Mouse (Mus musculus) forebrain, embryonic 15.5 days (tissue): ENCODE measurements around the gene Pld3. TPM values are rescaled to one million over a fixed set of nuclear protein-coding genes. Genes with fewer than 3 reads are reported as not detected.

Source experiments
- ATAC-seq: fragments of 200-750 bp; cut with Nextera tagmentation; replicated peaks from 2 replicates; pipeline ENCODE4 v1.8.0; 2017; ENCODE audit warnings: mild to moderate bottlenecking, moderate TSS enrichment, moderate library complexity
- H3K27ac ChIP-seq: fragments of 300-500 bp; sonication (generic); replicated peaks from 2 replicates; pipeline ENCODE4 v1.5.1; 2015; ENCODE audit warnings: mild to moderate bottlenecking, inconsistent platforms
- H3K27me3 ChIP-seq: fragments of 300-500 bp; sonication (generic); 2 replicates; pipeline ENCODE4 v1.6.1; 2015; ENCODE audit warnings: inconsistent platforms
- H3K36me3 ChIP-seq: fragments of 300-500 bp; sonication (generic); 2 replicates; pipeline ENCODE4 v1.6.1; 2015; ENCODE audit warnings: mild to moderate bottlenecking, inconsistent platforms
- H3K4me1 ChIP-seq: fragments of 300-500 bp; sonication (generic); 2 replicates; pipeline ENCODE4 v1.6.1; 2015; ENCODE audit warnings: inconsistent platforms
- H3K4me2 ChIP-seq: fragments of 300-500 bp; sonication (generic); replicated peaks from 2 replicates; pipeline ENCODE4 v1.6.1; 2015; ENCODE audit warnings: mild to moderate bottlenecking, inconsistent platforms
- H3K4me3 ChIP-seq: fragments of 300-500 bp; sonication (generic); 2 replicates; pipeline ENCODE4 v1.5.1; 2015; ENCODE audit warnings: mild to moderate bottlenecking, inconsistent platforms
- H3K9ac ChIP-seq: fragments of 300-500 bp; sonication (generic); replicated peaks from 2 replicates; pipeline ENCODE4 v1.6.1; 2015; ENCODE audit warnings: mild to moderate bottlenecking, inconsistent platforms
- H3K9me3 ChIP-seq: fragments of 300-500 bp; sonication (generic); 2 replicates; pipeline ENCODE4 v1.6.1; 2016; ENCODE audit warnings: inconsistent platforms
- WGBS: fragments of 180-500 bp; shearing (Covaris S2); methylation state at CpG from one replicate; pipeline ENCODE4 v1.1.7; 2015; ENCODE audit warnings: mixed read lengths; 5-methylcytosine and 5-hydroxymethylcytosine counted together
- polyA plus RNA-seq: library from polyadenylated mRNA; unstranded; fragments of >200 nt; fragmentation: Nextera tagmentation; extraction: Ambion mirVana; gene quantifications from 2 replicates; pipeline ENCODE4 v1.2.1, GENCODE M21; 2015

Gene Pld3
- polyA plus RNA-seq, 1 experiment from 2014 or later: 106 TPM

DNA sequence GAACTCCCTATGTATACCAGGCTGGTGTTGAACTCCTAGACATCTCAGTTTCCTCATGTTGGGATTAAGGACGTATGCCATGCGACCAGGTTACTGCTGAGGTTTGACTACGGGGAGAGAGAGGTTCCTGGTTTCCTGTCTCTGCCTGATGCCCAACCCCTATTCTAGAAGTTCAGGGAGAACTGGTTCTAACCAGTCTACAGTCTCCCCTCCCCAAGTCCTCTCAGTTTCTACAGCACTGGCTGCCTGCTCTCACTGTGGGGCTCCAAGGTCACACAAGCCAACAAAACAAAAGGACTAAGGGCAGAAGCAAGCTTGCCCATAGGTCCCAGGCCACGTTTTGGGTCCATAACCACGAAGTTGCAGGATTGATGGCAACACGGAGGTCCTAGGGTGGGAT is 3.4 kb downstream of the Pld3 start:
- no peak overlapping the region for H3K9ac ChIP-seq
- WGBS: 73% methylated on average over 6 of the region's 6 CpGs
- H3K27me3 ChIP-seq: no peaks in the 10 kb centered on the region
- no peaks in the 10 kb centered on the region for H3K36me3 ChIP-seq
- no peak overlapping the region for H3K4me2 ChIP-seq
- no peak for ATAC-seq
- no peaks in the 10 kb centered on the region for H3K9me3 ChIP-seq
- H3K4me1 ChIP-seq: peaks cover 19% of the 10 kb centered on the region
- no peak overlapping the region for H3K27ac ChIP-seq
- H3K4me3 ChIP-seq: no peak overlapping the region

DNA sequence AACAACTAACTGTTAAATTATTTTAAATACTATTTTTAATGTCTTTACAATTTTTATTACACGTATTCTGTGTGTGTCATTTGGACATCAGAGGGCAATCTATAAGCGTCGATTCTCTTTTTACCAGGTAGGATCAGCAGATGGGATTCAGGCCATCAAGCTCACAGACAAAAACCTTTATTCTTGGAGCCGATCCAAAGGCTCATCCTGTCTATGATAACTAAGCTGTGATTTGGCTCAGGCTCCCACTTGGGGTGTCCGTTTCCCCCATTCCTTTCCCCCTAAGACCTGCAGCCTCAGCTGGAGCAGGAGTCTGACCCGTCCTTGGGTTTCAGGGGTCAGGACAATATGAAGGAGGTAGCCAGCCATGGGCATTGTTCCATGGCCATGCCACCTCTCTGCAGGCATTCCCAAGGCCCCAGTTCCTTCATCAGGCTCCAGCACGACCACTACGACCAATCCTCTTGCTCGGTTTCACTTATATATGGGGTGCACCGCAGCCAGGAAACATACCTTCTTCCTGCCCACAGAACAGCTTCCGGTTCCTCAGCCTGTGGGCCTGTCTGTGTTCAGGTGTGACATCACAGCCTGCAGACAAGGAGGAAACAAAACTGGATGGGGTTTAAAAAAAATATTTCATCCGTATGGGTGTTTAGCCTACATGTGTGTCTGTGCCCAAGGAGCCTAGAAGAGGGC is 8.2 kb downstream of the Pld3 start:
- H3K4me1 ChIP-seq: peaks cover 21% of the 10 kb centered on the region
- ATAC-seq: no peak
- H3K27me3 ChIP-seq: no peaks in the 10 kb centered on the region
- no peaks in the 10 kb centered on the region for H3K9me3 ChIP-seq
- WGBS: 87% methylated on average over 12 of the region's 12 CpGs
- H3K4me2 ChIP-seq: no peak overlapping the region
- no peak overlapping the region for H3K27ac ChIP-seq
- H3K4me3 ChIP-seq: no peak overlapping the region
- H3K36me3 ChIP-seq: 0 out of 2 replicates have a peak, but pooled peaks cover 3% of the 10 kb centered on the region
- H3K9ac ChIP-seq: no peak overlapping the region

DNA sequence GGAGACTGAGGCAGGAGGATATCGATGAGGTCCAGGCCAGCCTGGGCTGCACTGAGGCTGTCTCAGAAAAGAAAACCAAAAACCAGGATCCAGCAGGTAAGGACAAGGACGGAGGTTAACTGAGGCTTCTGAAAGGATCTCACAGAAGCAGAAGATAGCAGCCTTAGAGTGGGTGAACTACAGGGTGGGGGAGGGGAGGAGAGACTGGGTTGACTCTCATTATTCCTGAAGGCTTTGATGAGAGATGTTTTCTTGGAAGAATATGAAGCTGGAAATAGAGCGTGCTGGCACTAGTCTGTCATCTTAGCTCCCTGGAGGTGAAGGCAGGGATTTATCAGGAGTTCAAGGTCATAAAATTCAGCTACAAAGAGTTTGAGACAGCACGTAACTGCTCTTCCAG is 9.2 kb downstream of the Pld3 start:
- no peaks in the 10 kb centered on the region for H3K9me3 ChIP-seq
- ATAC-seq: no peak
- H3K4me3 ChIP-seq: no peak overlapping the region
- peaks cover 21% of the 10 kb centered on the region for H3K4me1 ChIP-seq
- WGBS: 97% methylated on average over 4 of the region's 4 CpGs
- no peak overlapping the region for H3K4me2 ChIP-seq
- H3K27ac ChIP-seq: no peak overlapping the region
- no peaks in the 10 kb centered on the region for H3K27me3 ChIP-seq
- H3K9ac ChIP-seq: no peak overlapping the region
- peaks cover 7% of the 10 kb centered on the region; the same call in 1 of the 2 replicates for H3K36me3 ChIP-seq

- 0 out of 2 replicates have a peak overlapping the region, but pooled peaks have one; percentile 14 for H3K27ac ChIP-seq
These were observed 10.0 kb downstream of the Pld3 start for GRCm38 (mm10) chr7:27543065-27543464.

GRCm38 (mm10) chr7:27542392-27543033 is 10.5 kb downstream of the Pld3 start:
- ATAC-seq: peak; percentile 96
- H3K4me2 ChIP-seq: peak overlapping the region; percentile 78
- H3K27ac ChIP-seq: 0 out of 2 replicates have a peak overlapping the region, but pooled peaks have one; percentile 14
- H3K4me3 ChIP-seq: peak overlapping the region; percentile 57
- peaks cover 21% of the 10 kb centered on the region for H3K4me1 ChIP-seq
- 3% methylated on average over 30 of the region's 30 CpGs for WGBS
- H3K9me3 ChIP-seq: no peaks in the 10 kb centered on the region
- no peaks in the 10 kb centered on the region for H3K27me3 ChIP-seq
- H3K36me3 ChIP-seq: peaks cover 14% of the 10 kb centered on the region
- peak overlapping the region; percentile 61 for H3K9ac ChIP-seq

More at GRCm38 (mm10) chr7:27543065-27543464, 10.0 kb downstream of the Pld3 start:
- 58% methylated on average over 6 of the region's 6 CpGs for WGBS
- Histone ChIP-seq H3K9ac (peak overlapping the region; percentile 61), H3K36me3 (peaks cover 8% of the 10 kb centered on the region), H3K4me3 (peak overlapping the region; percentile 57), H3K27me3 (no peaks in the 10 kb centered on the region), H3K4me1 (peaks cover 21% of the 10 kb centered on the region), H3K4me2 (peak overlapping the region; percentile 78), H3K9me3 (no peaks in the 10 kb centered on the region)
- no peak; the same call in 1 of the 2 replicates for ATAC-seq

DNA sequence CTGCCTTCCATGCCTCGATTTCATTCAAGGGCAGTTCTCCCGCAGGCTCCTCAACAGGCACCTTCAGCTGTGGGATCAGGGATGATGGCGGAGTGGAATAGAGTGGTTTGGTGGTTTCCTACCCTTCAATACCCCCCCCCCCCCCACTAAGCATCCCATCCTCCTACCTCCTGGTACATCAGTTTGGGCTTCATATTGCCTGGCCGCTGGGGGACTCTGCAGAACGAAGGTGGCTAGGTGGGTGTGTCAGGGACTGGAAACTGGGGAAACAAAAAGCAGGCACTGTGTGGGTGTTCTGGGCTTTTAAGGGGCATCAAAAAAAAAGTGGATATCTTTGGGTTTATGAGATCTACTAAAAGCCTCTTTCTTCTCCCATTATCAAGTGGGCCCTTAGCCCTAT is 11.1 kb downstream of the Pld3 start:
- H3K27me3 ChIP-seq: no peaks in the 10 kb centered on the region
- peak; percentile 3; the same call in 1 of the 2 replicates for ATAC-seq
- peaks cover 21% of the 10 kb centered on the region for H3K4me1 ChIP-seq
- peak overlapping the region; percentile 78 for H3K4me2 ChIP-seq
- peak overlapping the region; percentile 57 for H3K4me3 ChIP-seq
- no peak overlapping the region; the same call in 1 of the 2 replicates for H3K27ac ChIP-seq
- H3K36me3 ChIP-seq: peaks cover 19% of the 10 kb centered on the region
- no peaks in the 10 kb centered on the region for H3K9me3 ChIP-seq
- 66% methylated on average over 5 of the region's 5 CpGs for WGBS
- peak overlapping the region; percentile 61 for H3K9ac ChIP-seq

DNA sequence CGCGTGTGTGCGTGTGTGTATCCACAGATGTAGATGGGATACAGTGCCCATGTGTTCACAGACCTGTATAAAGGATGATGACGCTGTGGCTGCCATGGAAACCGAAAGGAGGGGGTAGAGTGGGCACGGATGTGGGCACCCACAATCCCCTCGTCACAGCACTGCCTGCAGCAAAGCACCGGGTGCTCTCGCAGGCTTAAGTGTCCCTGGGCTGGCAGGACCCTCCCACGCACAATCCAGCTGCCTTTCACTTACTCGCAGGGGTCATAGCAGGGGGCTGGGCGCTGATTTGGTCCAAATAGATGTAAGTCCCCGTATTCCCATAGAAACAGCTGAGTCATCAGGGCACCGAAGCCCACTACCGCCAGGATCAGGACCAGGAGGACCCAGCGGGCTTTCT is 11.6 kb downstream of the Pld3 start:
- Histone ChIP-seq H3K9ac (peak overlapping the region; percentile 18; the same call in 1 of the 2 replicates), H3K4me3 (peak overlapping the region; percentile 57), H3K4me2 (peak overlapping the region; percentile 78), H3K9me3 (no peaks in the 10 kb centered on the region), H3K36me3 (peaks cover 23% of the 10 kb centered on the region), H3K4me1 (peaks cover 21% of the 10 kb centered on the region), H3K27ac (peak overlapping the region; percentile 28; the same call in 1 of the 2 replicates), H3K27me3 (no peaks in the 10 kb centered on the region)
- 69% methylated on average over 16 of the region's 16 CpGs for WGBS
- ATAC-seq: peak; percentile 70

- ATAC-seq: no peak
- H3K4me1 ChIP-seq: peaks cover 21% of the 10 kb centered on the region
- no peaks in the 10 kb centered on the region for H3K9me3 ChIP-seq
- peaks cover 27% of the 10 kb centered on the region for H3K36me3 ChIP-seq
- 80% methylated on average over 6 of the region's 6 CpGs for WGBS
- no peak overlapping the region for H3K4me2 ChIP-seq
- H3K9ac ChIP-seq: no peak overlapping the region
- H3K27me3 ChIP-seq: no peaks in the 10 kb centered on the region
- H3K4me3 ChIP-seq: no peak overlapping the region
- no peak overlapping the region for H3K27ac ChIP-seq
These were observed 12.1 kb downstream of the Pld3 start for GRCm38 (mm10) chr7:27540935-27541334.

- no peak for ATAC-seq
- Histone ChIP-seq H3K36me3 (peaks cover 29% of the 10 kb centered on the region), H3K4me2 (no peak overlapping the region), H3K27me3 (no peaks in the 10 kb centered on the region), H3K4me1 (peaks cover 21% of the 10 kb centered on the region), H3K9me3 (no peaks in the 10 kb centered on the region), H3K27ac (no peak overlapping the region), H3K9ac (no peak overlapping the region), H3K4me3 (no peak overlapping the region)
- WGBS: 77% methylated on average over 2 of the region's 2 CpGs
These were observed 12.5 kb downstream of the Pld3 start for GRCm38 (mm10) chr7:27540521-27540920.

- Histone ChIP-seq H3K4me1 (peaks cover 21% of the 10 kb centered on the region), H3K36me3 (peaks cover 39% of the 10 kb centered on the region), H3K27ac (no peak overlapping the region), H3K9me3 (no peaks in the 10 kb centered on the region), H3K9ac (no peak overlapping the region), H3K4me2 (no peak overlapping the region), H3K4me3 (no peak overlapping the region), H3K27me3 (no peaks in the 10 kb centered on the region)
- no peak for ATAC-seq
- WGBS: 90% methylated on average over 2 of the region's 2 CpGs
These were observed 14.2 kb downstream of the Pld3 start for GRCm38 (mm10) chr7:27538797-27539196.

DNA sequence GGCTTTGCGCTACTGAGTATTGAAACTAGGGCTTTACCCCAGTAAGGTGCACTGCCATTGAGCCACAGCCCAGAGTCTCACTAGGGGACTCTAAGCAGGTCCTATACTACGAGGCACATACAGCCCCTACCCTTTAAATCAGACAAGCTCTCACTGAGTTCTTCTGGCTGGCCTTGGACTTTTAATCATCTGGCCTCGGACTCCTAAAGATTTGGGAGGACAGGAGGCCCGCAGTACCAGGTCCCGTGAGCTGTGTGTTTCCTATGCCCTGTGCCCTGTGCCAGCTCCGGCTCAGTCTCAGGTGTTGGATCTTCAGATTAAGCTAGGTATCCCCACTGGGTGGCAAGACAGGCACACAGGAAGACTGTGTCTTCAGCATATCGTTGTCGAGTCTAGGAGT is 15.0 kb downstream of the Pld3 start:
- H3K27ac ChIP-seq: no peak overlapping the region
- no peaks in the 10 kb centered on the region for H3K27me3 ChIP-seq
- peaks cover 19% of the 10 kb centered on the region for H3K4me1 ChIP-seq
- peaks cover 46% of the 10 kb centered on the region for H3K36me3 ChIP-seq
- H3K9me3 ChIP-seq: no peaks in the 10 kb centered on the region
- WGBS: 92% methylated on average over 8 of the region's 8 CpGs
- H3K4me3 ChIP-seq: no peak overlapping the region
- ATAC-seq: no peak
- H3K4me2 ChIP-seq: no peak overlapping the region
- H3K9ac ChIP-seq: no peak overlapping the region

DNA sequence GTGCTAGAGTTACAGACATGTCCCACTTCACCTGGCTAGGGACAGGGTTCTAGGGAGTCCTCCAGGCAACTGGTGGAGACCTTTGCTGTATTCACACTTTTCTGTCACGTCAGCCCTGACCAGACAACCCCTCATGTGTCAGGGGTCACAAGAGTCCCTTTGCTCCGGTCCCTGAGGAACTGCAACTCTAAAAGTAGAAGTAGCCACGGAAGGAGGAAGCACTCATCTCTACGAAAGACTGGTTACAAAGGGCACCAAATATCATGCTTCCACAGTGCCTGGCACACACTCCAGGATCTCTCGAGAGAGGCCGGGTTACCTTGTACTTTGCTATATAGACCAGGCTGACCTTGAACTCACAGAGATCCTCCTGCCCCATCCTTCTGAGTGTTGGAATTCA is 16.4 kb downstream of the Pld3 start:
- H3K9ac ChIP-seq: no peak overlapping the region
- no peaks in the 10 kb centered on the region for H3K27me3 ChIP-seq
- H3K4me2 ChIP-seq: no peak overlapping the region
- H3K9me3 ChIP-seq: no peaks in the 10 kb centered on the region
- WGBS: 97% methylated on average over 6 of the region's 6 CpGs
- peaks cover 9% of the 10 kb centered on the region for H3K4me1 ChIP-seq
- peaks cover 59% of the 10 kb centered on the region for H3K36me3 ChIP-seq
- no peak overlapping the region for H3K27ac ChIP-seq
- ATAC-seq: no peak
- H3K4me3 ChIP-seq: no peak overlapping the region
